Mouse (Mus musculus) gastrocnemius, adult 18-20 months (tissue): ENCODE measurements around the gene Crcp. TPM values are rescaled to one million over a fixed set of nuclear protein-coding genes. Genes with fewer than 3 reads are reported as not detected.
A peak's percentile ranks its signal among the peaks of the same experiment; 100 is the strongest.

Experiments used
- DNase-seq: peaks from one replicate; pipeline ENCODE4 v3.0.0; 2021; ENCODE audit warnings: low spot score
- total RNA-seq, 2 experiments: library from RNA; stranded (reverse); gene quantifications; 2 replicates each; pipeline ENCODE4 v1.2.3; 2021

The Crcp gene
- total RNA-seq, 2 experiments from 2014 or later, result 19.3 to 20.3 TPM

DNA sequence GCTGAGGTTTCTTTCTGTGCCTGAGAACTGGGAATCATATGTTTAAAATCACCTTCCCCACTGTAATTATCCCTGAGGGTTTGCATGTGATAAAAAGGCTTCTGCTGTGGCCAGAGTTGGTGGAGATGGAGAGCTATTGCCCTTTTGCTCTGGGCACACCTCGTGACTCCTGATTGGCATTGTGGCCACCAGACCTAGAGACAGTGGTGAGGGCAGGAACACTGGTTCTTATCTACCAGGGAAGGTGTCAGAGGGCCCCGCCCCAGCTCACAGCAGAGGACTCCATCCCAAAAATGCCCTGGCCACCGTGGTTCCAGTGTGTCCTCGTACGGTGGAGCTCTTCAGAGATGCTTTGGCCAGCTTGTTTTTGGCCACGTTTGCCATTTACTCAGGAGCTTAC is 23.9 kb downstream of the Crcp start:
- DNase-seq, result no peak

DNA sequence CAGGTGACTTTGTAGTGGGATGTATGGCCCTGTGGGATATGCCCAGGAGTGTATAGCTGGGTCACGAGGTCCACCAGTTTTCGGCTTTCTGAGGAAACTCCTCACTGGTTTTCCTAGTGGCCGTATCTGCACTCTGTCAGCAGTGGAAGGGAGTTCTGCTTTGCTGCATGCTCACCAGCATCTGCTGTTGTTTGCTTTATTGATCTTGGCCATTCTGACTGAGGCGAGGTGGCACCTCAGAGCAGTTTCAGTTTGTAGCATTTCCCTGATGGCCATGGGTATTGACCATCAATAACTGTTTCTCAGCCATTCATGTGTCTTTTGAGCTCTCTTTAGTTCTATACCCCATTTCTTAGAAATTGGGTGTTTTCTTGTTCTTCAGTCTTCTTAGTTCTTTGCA is 26.6 kb downstream of the Crcp start:
- DNase-seq, result no peak

DNA sequence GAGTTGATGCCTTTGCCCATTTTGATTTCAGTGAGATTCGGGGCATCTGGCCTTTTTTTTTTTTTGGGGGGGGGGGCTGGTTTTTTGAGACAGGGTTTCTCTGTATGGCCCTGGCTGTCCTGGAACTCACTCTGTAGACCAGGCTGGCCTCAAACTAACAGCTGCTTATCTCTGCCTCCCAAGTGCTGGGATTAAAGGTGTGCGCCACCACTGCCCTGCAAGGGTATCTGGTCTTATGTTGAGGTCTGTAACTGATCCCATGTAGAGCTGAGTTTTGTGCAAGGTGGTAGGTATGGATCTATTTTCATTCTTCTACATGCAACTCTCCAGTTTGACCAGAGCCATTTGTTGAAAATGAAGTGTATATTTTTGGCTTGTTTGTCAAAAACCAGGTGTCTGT is 27.2 kb downstream of the Crcp start:
- DNase-seq, result no peak

DNA sequence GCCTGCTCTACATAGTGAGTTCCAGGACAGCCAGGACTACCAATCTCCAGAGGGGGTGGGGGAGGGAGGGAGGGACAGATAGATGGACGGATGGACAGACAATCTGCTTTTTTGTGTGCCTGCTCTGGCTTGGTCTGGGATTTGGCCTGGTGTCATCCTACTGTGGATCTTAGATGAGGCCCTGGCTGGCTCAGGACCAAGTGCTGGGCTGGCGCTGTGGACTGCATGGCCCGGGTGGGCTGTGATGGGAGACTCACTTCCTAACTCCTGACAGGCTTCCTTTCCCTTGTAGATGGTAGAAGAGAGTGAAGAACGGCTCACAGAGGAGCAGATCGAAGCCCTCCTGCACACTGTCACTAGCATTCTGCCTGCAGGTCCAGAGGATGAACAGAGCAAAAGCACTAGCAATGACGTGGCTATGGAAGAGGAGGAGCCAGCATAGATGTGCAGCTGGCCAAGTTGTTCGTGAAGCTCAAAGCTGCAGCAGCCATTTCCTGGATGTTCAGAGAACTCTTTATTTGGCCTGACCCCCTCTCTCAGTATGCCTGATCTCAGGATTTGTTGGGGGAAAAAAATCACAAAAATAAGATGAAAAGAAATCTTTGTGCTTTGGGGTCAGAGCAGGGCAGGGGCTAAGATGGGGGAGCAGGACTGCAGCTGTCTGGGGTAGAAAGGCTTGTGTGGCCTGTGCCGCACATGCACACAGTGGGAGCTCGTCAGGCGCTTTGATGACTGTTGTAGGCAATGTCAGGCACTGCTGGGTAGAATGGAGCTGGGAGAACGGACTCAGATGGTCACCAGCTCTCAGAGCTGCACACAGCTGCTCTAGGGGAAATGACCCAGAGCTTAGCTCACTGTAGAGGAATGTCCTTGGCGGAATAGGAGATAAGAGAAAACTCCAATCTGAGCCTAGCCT is 30.6 kb downstream of the Crcp start:
- DNase-seq, result no peak

DNA sequence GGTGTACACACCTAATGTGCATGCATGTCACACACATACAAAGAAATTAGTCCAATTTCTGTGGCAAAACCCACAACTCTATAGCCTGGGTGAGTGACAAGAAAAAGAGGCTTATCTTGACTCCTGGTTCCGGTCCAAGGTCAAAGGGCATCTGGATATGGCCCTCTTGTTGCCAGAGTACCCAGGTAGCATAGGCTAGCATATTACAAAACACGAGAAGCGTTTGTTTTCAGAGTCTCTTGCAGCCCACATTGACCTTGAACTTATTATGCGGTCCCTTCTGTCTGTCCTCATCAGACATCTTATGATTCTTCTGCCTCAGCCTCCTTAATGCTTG is 31.2 kb downstream of the Crcp start:
- DNase-seq, result no peak

DNA sequence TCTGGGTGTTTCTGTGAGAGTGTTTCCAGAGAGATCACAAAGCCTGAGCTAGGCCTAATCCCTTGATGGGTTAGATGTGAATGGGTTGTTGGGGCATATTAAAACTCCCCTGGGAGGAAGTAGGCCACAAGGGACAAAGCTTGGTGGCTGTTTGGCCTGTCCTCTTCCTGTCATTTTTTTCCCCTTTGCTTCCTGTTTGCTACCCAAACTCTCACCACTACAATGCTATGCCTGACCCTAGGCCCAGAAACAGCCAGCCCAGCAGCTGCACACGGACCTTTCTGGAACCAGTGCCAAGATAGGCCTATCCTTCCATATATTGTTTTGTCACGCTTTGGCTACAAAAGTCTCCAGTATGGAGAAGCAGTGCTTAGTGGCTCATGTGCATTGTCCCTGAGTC is 33.0 kb downstream of the Crcp start:
- DNase-seq, result no peak

DNA sequence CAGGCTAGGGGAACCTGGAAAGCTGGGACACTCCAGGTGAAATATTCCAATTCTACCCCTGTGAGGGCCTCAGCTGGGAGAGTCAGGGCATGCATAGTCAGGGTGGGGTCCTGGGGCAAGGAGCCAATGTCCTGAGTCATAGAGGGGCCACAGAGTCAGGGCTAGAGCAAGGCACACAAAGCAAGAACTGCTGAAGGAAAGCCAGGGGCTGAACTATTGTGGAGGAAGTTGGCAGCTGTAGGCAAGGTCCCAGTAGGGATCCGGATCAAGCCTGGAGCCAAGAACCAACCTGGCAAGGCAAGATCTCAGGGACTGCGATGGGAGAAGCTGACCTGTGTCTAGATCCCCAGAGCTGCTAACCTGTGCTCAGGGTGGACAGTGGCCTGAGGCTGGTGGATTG is 34.7 kb downstream of the Crcp start:
- no peak for DNase-seq

DNA sequence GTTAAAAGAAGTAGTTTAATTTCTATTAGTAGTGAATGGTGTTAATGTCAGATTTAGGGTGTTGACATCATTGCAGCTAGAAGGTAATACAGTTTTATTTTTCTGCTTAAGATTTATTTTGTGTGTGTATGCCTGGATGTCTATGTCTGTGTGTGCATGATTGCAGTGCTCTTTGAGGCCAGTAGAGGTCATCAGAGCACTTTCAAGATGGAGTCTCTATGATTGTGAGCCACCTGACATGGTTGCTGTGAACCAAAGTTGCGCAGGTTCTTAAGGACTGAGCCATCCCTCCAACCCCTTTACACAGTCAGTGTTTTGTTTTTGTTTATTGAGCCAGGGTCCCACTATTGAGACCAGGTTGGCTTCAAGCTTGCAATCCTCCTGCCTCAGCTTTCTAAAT is 36.5 kb downstream of the Crcp start:
- DNase-seq, result no peak

DNA sequence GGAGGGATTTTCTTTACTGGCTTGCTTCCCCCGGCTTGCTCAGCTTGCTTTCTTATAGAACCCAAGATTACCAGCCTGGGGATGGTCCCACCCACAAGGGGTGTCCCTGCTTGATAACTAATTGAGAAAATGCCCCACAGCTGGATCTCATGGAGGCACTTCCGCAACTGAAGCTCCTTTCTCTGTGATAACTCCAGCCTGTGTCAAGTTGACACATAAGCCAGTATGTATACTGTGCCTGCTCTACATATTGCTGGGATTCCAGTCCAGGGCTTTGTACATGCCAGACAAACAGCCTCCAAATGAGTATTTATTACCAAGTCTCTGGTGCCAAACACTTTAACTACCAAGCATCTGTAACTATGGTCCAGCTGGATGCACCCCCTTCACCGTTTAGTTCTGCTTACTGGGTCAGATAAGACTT is 38.8 kb downstream of the Crcp start:
- no peak for DNase-seq

DNA sequence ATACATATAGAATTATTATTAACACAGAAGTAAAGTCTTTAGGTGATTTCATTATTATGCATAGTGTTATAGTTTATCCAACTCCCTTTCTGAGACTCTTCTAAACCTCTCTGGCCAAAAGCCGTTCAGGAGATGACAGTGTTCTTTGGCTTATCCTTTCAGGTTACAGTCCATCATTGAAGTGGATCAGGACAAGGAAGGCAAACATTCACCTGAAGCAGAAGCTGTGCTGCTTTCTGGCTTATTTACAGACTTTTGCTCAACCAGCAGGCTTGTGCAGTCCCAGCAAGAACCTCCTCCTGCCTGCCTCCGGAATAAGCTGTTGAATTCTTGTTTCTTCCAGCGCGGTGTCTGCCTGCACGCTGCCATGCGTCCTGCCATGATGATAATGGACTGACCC is 43.9 kb downstream of the Crcp start, which contains the start of gene Tpst1:
Gene Tpst1 (plus strand): TSS at position 301 of the 400 bp plus-strand sequence.
- no peak for DNase-seq

DNA sequence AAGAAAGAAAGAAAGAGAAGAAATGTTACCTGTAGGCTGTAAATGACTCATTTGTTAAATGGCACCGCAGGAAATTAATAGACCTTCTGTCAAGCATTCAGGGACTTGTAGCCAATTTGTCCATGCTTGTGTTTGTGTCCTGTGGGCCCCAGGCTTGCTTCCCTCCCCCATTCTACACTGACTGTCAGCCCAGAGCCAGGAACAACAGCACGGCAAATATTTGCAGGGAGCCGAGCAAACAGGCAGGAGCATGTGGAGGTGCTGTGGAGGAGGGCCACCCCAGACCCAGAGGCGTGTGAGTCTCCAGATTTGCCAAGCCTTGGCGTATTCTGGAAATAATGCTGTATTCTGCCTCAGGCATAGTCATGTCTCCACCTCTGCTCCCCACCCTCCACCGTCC is 45.4 kb downstream of the Crcp start:
- no peak for DNase-seq

DNA sequence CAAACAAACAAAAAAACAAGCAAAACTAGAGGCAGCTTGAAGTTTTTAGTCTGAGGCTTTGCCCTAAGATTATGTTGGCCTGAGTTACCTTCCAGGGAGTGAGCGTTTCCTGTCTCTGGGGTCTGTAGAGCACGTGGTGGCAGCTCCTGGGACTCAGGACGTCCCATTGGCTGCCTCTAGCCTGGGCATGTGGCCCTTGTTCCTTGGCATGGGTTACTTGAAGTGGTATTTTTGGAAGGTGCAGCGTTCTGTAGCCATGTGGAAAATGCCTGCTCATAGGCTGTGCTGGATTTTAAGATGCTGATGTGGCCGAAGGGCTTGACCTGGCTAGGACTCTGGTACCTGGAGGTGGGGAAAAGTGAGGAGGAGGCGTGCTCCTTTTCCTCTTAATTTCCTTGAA is 47.3 kb downstream of the Crcp start:
- peak; percentile 58 for DNase-seq

DNA sequence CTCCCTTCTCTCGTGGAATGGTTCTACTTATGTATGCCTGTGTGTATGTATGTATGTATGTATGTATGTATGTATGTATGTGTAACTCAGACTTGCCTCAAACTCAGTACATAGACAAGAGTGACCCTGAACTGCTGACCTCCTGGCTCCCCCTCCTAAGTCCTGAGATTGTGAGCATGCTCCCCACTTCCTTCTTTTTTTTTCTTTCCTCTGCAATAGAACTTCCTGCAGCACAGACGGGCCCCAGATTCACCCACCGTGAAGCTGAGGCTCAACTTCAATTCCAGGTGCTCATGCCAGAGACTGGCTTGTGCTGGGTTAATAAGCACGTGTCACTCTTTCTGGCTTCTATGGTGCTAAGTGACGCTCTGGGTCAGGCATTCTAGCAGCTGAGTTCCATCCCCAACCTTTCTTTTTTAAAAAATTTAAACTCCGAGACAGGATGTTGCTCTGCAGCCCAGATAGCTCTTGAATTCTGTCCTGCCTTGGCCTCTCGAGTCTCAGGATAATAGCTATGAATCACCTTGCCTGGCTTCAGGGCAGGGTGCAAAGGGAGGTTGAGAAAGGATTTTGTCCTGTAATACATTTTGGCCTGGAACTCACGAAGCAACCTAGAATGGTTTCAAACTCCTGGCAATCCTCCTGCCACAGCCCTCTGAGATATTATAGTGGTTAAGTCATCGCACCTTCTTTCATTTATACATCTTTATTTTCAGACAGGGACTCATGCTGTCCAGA is 49.2 kb downstream of the Crcp start:
- no peak for DNase-seq

DNA sequence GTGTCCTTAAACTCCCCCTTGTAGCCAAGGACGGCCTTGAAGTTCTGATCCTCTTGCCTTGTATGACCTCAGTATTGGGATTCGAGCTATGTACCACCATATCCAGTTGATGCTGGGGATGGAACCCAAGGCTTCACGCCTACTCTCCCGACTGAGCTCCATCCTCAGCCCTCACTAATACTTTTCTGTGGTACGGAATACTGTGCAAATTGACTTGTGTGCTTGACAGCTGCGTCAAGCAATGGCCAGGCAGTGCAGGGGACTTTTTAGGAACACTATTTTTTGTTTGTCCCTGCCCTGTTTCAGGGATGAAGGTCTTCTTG is 49.7 kb downstream of the Crcp start:
- no peak for DNase-seq

DNA sequence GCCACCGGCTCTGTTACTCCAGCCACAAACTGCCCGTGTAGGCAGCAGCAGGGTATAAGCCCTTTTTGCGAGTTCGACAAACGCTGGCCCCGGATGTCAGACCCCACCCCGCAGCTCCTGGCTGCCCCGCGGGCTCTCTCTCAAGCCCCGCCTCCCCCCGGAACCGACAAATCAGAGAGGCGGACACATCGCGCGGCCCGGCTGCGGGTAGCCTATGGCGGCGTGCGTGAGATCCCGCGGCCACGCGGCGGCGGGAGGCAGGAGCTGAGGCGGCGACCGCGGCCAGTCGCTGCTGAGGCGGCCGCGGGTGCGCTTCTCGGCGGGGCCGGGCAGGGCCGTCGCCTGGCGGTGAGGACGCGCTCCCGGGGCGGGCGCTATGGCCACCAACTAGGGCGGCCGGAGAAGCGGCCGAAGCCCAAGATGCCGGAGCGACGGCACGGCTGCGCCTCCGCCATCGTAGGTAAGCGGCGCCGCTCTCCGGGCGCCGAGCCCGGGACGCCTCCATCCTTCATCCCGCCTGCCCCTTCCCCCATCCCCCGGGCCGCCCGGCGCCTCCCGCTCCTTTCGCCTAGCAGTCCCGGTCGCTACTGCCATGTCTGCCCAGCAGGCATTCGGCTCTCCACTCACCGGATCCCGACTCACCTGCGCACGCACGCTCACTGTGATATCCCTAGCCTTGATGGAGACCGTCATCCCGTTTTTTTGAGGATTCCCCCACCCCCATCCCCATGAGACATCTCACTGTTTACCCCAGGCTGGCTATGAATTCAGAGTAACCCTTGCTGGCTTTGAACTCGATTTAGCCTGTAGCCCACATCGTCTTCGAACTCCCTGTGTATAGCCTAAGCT is 50.3 kb downstream of the Crcp start:
- DNase-seq, result peak; percentile 95

DNA sequence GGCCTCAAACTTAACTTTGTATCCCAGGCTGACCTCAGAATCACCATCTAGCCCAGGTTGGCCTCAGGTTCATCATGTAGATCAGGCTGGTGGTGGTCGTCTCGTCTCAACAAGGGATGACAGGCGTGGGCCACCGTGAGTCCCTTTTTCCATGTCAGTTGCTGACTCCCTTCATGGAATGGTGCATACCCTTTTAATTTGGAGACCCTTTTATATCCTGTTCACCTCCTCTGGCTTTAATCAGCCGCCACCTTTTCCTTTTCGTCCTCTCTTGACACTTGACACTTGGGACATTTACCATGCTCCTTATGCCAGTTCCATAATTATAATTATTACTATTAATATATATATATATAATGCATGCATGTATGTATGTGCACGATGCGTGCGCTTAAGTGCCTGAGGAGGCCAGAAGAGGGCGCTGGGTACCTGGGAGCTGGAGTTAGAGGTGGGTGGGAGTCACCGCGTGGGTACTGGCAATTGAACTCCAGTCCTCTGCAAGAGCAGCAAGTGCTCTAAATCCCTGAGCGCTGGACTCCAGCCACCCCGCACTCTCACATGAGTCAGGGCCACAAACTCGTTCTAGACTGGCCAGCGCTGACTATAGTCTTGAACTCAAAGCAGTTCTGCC is 51.1 kb downstream of the Crcp start:
- no peak for DNase-seq

DNA sequence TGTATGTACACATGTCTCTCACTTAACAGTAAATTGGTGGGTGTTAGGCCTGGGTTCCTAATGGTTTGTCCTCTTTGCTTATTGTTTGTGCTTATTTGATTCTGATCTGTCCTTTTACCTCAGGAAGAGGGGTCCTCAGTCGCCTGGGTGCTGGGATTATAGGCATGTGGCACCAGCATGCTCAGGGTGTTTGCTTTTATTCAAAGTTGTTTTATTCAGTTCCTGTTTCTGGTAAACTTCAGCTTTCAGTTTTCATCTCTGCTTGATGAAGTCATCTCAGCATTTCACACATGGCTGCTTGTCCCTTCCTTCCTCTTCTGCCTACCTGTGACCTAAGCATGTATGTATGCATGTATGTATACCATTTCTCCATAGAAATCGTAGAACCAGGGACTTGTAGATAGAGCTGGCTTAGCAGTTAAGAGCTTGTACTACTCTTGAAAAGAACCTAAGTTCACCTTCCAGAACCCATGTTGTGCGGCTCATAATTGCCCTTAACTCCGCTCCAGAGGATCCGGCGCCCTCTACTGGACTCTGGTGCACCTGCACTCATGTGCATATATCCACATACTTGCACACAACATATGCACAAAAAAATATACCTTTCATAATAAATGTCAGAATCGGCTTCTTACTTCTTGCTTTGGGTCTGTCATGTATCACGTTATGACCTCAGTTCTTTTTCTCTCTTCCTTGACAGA is 52.2 kb downstream of the Crcp start:
- no peak for DNase-seq

DNA sequence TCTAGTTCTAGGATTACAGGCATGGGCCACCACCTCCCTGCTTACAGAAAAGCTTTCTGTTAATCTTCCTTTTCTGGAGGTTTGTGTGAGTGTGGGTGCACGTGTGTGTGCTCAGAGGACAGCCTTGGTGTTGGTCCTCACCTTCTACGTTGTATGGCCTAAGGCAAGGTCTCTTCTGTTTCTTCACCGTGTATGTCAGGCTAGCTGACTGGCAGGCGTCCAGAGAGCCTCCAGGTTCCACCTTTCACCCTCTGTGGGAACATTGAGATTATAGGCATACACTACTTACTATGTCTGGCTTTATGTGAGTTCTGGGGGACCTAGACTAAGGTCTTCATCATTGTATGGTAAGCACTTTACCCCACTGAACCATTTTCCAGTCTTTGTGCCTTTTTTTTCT is 53.3 kb downstream of the Crcp start:
- no peak for DNase-seq

DNA sequence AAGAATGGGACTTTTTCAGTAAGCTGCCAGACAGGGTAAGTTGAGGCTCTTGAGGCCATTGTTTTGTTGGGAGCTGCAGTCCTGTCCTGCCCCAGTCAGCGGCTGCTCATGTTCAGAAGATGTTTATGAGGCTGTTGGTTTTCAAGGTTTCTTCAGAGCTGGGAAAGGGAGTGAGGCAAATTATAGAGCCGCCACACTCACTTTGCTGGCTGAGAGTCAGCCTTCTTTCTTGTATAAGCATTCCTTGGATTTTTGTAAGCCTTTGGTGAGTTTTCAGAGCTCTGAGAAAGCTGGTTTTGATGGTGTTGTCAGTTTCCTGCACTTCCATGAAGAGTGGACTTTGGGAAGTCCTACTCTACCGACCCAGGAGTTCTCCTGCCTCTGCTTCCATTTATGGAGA is 55.2 kb downstream of the Crcp start:
- no peak for DNase-seq

DNA sequence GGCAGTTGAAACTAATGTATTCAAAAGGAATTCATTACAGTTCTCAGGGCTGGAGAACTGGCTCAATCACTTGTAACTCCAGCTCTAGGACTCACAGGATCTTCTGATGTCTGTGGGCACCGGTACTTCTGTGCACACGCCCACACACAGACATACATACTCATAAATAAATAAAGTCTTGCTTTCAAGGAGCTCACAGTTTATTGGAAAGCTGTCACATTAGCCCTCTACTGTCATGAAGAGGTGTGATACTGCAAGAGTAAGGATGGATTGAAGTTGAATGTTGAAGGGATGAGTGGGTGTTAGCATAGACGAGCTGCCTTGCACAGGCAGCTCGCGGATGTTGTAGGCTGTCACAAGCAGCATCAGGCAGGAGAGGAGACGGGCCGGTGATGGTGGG is 58.9 kb downstream of the Crcp start:
- no peak for DNase-seq

DNA sequence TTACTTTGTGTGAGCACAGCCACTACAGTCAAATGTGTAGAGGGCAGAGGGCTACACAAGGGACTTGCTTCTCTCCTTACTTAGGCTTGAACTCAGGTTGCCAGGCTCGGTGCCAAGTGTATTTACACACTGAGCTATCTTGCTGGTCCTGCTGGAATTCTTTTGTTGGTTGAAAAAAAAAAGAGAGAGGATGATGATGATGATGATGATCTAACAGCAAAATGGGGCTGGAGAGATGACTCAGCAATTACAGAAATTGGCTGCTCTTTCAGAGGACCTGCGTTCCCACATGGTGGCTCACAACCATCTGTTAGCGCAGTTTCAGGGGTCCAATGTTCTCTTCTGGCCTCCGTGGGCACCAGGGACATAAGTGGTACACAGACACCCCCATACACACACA is 59.5 kb downstream of the Crcp start:
- no peak for DNase-seq
